Mouse (Mus musculus) kidney, postnatal 36 days (tissue): ENCODE results near the gene Slc22a20.

Source experiments
- DNase-seq, 2 experiments: peaks; one replicate each; pipeline ENCODE4 v3.0.0; 2021 to 2022; ENCODE audit warnings: mixed read lengths in 2 of 2

The Slc22a20 gene

GRCm38 (mm10) chr19:5922963-5923362 lies 63.0 kb downstream of the Slc22a20 start:
- no peak for DNase-seq

- peak; percentile 31 to 58 for DNase-seq
Observed at GRCm38 (mm10) chr19:5922119-5922942, 63.6 kb downstream of the Slc22a20 start.

- peak; percentile 71 to 74 for DNase-seq
Observed at GRCm38 (mm10) chr19:5921715-5922114, 64.2 kb downstream of the Slc22a20 start.
